Mouse (Mus musculus) liver, embryonic 14.5 days (tissue): ENCODE measurements at regions not wholly inside any gene's neighbourhood (a gene's known extent, or its start where the extent isn't known, plus 50 kb on each side); places are given as distances from the start of the nearest gene placed in this dataset.

Experiments used
- ATAC-seq: fragments of 200-750 bp; cut with Nextera tagmentation; 2 replicates; pipeline ENCODE4 v1.8.0; 2017; ENCODE audit warnings: moderate number of reproducible peaks, mild to moderate bottlenecking, moderate library complexity; ENCODE audit not compliant: insufficient read depth
- DNase-seq, 3 experiments: peaks; one replicate each; pipeline ENCODE4 v3.0.0-alpha.2; 2012 to 2013; ENCODE audit warnings: low read depth in 3 of 3, low spot score in 3 of 3
- H3K27ac ChIP-seq: fragments of 300-500 bp; sonication (generic); 2 replicates; pipeline ENCODE4 v1.5.1; 2014; ENCODE audit warnings: moderate library complexity, mild to moderate bottlenecking, control low read depth, inconsistent platforms
- H3K27me3 ChIP-seq: fragments of 300-500 bp; sonication (generic); 2 replicates; pipeline ENCODE4 v1.6.1; 2014; ENCODE audit warnings: mild to moderate bottlenecking, low read length, moderate library complexity; ENCODE audit not compliant: control insufficient read depth, insufficient read depth
- H3K36me3 ChIP-seq: fragments of 300-500 bp; sonication (generic); replicated peaks from 2 replicates; pipeline ENCODE4 v1.6.1; 2014; ENCODE audit warnings: low read depth; ENCODE audit not compliant: control insufficient read depth, insufficient read depth
- H3K4me1 ChIP-seq, 2 experiments: fragments of 200-500 bp in 1 of 2; fragments of 300-500 bp in 1 of 2; sonication (generic) in 1 of 2; replicated peaks; 2 replicates each; pipeline ENCODE4 v1.6.1; 2012 to 2014; ENCODE audit warnings: antibody characterized with exemption in 1 of 2, inconsistent platforms in 1 of 2, low read length in 1 of 2; ENCODE audit not compliant: control insufficient read depth in 2 of 2, insufficient read depth in 2 of 2
- H3K4me2 ChIP-seq: fragments of 300-500 bp; sonication (generic); 2 replicates; pipeline ENCODE4 v1.6.1; 2014; ENCODE audit warnings: low read depth, mild to moderate bottlenecking, control low read depth, moderate library complexity
- H3K4me3 ChIP-seq, 2 experiments: fragments of 200-500 bp in 1 of 2; fragments of 300-500 bp in 1 of 2; sonication (generic) in 1 of 2; 2 replicates each; pipeline ENCODE4 v1.5.1; 2012 to 2014; ENCODE audit warnings: low read depth in 2 of 2, low read length in 2 of 2, mild to moderate bottlenecking in 2 of 2, control low read depth in 1 of 2, inconsistent platforms in 1 of 2, moderate library complexity in 1 of 2; ENCODE audit not compliant: insufficient read depth in 1 of 2
- H3K9ac ChIP-seq: fragments of 300-500 bp; sonication (generic); replicated peaks from 2 replicates; pipeline ENCODE4 v1.6.1; 2014; ENCODE audit warnings: mild to moderate bottlenecking, control low read depth, moderate library complexity
- H3K9me3 ChIP-seq: fragments of 300-500 bp; sonication (generic); 2 replicates; pipeline ENCODE4 v1.6.1; 2016; ENCODE audit warnings: low read length, mixed read lengths; ENCODE audit not compliant: control insufficient read depth
- CTCF ChIP-seq: IDR thresholded peaks from 2 replicates; pipeline ENCODE4 v1.5.1; 2016; ENCODE audit warnings: antibody characterized with exemption, low read depth, control low read depth
- EP300 ChIP-seq: IDR thresholded peaks from 2 replicates; pipeline ENCODE4 v1.6.1; 2016; ENCODE audit warnings: antibody characterized with exemption, low read depth
- WGBS: fragments of 180-500 bp; shearing (Covaris S2); extraction: QIAGEN DNeasy Blood & Tissue Kit; methylation state at CpG from one replicate; pipeline ENCODE4 v1.1.7; 2014; ENCODE audit not compliant: insufficient replicate concordance; 5-methylcytosine and 5-hydroxymethylcytosine counted together

DNA sequence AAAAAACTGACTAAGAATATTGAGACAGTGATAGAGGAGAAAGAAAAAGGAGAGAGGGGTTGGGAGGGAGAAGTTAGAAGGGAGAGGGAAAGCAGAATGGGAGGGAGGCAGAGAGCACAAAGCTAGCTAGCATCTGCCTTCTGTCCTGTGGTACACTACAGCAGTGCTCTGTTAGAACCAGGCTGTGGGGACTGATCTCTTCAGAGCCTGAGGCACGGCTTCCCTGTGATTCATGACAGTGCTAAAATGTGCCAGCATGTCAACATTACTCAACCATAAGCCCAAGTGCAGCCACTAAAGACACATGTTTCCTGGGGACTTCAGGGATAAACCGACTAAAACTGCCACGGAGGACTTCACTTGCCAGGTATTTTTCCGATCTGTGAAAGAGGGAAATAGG, 455.1 kb upstream of the BB014433 start:
- Histone ChIP-seq H3K27ac (no peak overlapping the region), H3K4me3 (no peak overlapping the region), H3K9me3 (no peaks in the 10 kb centered on the region), H3K4me2 (no peak overlapping the region), H3K27me3 (no peaks in the 10 kb centered on the region), H3K4me1 (no peaks in the 10 kb centered on the region), H3K9ac (no peak overlapping the region), H3K36me3 (no peaks in the 10 kb centered on the region)
- TF ChIP-seq CTCF: no peak
- no peak for TF ChIP-seq EP300
- 57% methylated on average over 4 of the region's 4 CpGs for WGBS
- no peak for ATAC-seq
- no peak for DNase-seq

DNA sequence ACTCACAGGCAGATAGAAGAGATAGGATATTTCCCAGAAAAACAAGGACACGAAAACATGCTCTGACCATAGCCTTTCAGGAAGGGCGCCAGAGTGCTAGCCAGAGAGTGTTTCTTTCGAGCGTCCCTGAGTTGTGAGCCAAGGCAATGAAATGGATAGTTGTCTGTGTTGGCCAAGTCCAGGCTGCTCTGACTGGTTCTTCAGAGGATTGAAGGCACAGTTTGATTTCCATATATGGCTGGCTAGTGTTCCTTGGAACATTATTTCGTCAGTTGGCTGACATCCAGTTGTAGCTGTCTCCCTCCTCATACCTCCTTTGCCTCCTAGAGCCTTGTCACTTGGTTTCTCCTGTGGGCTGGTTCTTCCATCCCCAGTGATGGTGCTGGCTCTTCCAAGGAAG, 451.7 kb upstream of the BB014433 start:
- Histone ChIP-seq H3K9me3 (no peaks in the 10 kb centered on the region), H3K4me1 (no peaks in the 10 kb centered on the region), H3K36me3 (no peaks in the 10 kb centered on the region), H3K4me2 (no peak overlapping the region), H3K9ac (no peak overlapping the region), H3K27me3 (no peaks in the 10 kb centered on the region), H3K4me3 (no peak overlapping the region), H3K27ac (no peak overlapping the region)
- no peak for DNase-seq
- no peak for ATAC-seq
- WGBS: 65% methylated on average over 5 of the region's 5 CpGs
- TF ChIP-seq CTCF: no peak

DNA sequence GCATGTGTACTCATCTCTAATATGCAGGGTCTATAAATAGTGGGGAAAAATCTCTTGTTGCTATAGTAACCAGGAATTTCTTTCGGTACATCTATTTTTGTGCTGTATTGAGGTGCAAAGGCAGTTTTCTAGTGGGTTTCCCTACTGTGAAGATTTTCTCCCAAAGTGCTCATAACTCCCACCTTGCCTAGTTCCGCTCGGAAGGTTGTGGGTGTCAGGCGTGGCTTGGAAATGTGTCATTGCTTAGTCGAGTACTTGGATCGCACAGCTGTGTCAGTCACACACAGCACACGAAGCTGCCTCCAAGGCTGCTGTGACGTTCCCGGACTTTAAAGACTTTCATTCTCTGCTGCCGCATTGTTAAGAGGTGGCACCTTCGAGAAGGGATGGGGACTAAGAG, 450.4 kb upstream of the BB014433 start:
- Histone ChIP-seq H3K36me3 (no peaks in the 10 kb centered on the region), H3K4me3 (no peak overlapping the region), H3K9ac (no peak overlapping the region), H3K27ac (no peak overlapping the region), H3K27me3 (no peaks in the 10 kb centered on the region), H3K9me3 (no peaks in the 10 kb centered on the region), H3K4me2 (no peak overlapping the region), H3K4me1 (no peaks in the 10 kb centered on the region)
- ATAC-seq (no peak), DNase-seq (no peak)
- no peak for TF ChIP-seq CTCF
- no peak for TF ChIP-seq EP300
- 60% methylated on average over 11 of the region's 11 CpGs for WGBS

DNA sequence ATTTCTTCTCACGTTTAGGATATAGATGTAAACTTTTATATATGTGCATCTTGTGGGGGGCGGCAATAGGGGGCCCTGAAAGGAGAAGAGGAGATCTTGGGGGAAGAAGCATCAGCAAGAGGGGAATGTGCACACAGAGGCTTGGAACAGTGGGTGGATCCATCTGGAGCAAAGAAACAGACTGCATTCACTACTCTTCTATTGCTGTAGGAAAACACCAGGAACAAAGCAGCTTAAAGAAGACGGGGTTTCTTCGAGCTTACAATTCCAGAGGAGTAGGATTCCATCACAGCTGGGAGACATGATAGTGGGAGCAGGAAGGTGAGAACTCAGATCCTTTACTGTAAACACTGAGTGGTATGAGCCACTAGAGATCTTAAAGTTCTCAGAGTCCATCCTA, 444.9 kb upstream of the BB014433 start:
- ATAC-seq (no peak), DNase-seq (no peak)
- Histone ChIP-seq H3K36me3 (no peaks in the 10 kb centered on the region), H3K4me2 (no peak overlapping the region), H3K27me3 (no peaks in the 10 kb centered on the region), H3K9me3 (no peaks in the 10 kb centered on the region), H3K4me1 (no peaks in the 10 kb centered on the region), H3K9ac (no peak overlapping the region), H3K27ac (no peak overlapping the region), H3K4me3 (no peak overlapping the region)
- no peak for TF ChIP-seq CTCF
- TF ChIP-seq EP300: no peak
- 60% methylated on average over 4 of the region's 4 CpGs for WGBS

DNA sequence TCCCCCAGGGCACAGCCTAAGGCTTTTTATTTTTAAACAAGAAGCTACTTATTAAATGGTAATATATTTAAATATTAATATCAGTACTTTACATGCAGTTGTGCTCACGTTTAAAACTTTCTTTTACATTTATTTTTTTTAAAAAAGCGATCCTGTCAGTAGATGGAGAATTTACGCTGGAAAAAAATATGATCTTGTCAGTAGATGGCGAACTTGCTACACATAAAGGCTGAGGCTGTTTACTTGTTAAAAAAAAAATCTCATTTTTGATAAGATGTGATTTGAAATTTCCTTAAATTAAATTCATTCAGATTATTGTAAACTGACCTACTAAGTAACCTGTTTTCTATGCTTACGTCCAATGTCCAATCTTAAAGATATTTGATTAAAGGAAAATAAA, 441.7 kb upstream of the BB014433 start:
- Histone ChIP-seq H3K4me3 (no peak overlapping the region), H3K27me3 (no peaks in the 10 kb centered on the region), H3K4me1 (no peaks in the 10 kb centered on the region), H3K27ac (no peak overlapping the region), H3K9ac (no peak overlapping the region), H3K4me2 (no peak overlapping the region), H3K36me3 (no peaks in the 10 kb centered on the region), H3K9me3 (no peaks in the 10 kb centered on the region)
- DNase-seq (no peak), ATAC-seq (no peak)
- 48% methylated on average over 5 of the region's 5 CpGs for WGBS
- TF ChIP-seq EP300 (no peak), CTCF (no peak)

DNA sequence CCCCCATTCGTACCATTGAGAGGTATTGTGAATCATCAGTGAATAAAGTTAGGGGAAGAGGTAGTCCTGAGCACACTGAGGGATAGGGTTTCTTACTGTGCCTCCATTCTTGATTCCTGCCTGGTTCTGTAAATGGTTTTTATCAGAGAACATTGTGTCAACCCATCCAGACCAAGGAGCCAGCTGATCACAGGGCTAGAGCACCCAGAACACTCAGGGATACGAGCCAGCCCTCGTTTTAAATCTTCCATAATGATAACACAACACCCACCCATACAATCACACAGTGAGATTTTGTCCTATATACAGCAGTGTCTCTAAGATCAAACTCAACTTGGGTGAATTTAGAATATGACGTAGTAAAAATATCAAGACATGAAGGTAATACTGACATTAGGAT, 424.7 kb upstream of the BB014433 start:
- Histone ChIP-seq H3K27me3 (no peaks in the 10 kb centered on the region), H3K4me3 (no peak overlapping the region), H3K27ac (no peak overlapping the region), H3K4me1 (no peaks in the 10 kb centered on the region), H3K9me3 (no peaks in the 10 kb centered on the region), H3K9ac (no peak overlapping the region), H3K36me3 (no peaks in the 10 kb centered on the region), H3K4me2 (no peak overlapping the region)
- TF ChIP-seq CTCF: no peak
- no peak for TF ChIP-seq EP300
- 46% methylated on average over 4 of the region's 4 CpGs for WGBS
- DNase-seq (no peak), ATAC-seq (no peak)
